Mouse (Mus musculus): ENCODE measurements around the gene Sult6b1. TPM values are rescaled to one million over a fixed set of nuclear protein-coding genes. Genes with fewer than 3 reads are reported as not detected.

Gene Sult6b1
- 0.11 TPM in 1 of 2 replicates, not detected in the other for polyA plus RNA-seq (2014; fragmentation: Nextera tagmentation; extraction: Ambion mirVana)

DNA sequence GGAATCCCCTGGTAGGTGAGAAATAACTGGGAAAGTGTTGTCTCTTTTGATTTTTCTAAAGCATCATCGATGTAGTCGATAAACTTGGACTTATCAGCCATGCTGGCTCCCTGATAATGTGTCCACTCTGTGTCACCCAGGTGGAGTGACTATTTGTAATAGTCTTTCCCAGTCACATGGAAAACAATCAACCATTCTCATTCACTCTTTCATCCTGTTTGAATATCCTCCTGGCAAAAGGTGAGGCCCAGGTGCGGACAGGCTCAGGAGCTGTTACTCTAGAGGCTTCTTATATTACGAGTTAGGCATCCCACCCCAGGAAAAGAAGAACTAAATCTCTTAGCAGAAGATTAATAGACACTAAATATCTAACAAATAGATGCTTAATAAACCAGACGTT, at the start of gene Sult6b1:
Sult6b1 (minus strand) TSS at position 101 of the 400 bp plus-strand sequence.
- no peak within 1 kb of the TSS for H3K9ac ChIP-seq (ENCODE audit: low read length)
- DNase-seq (ENCODE audit: low spot score) (no peak), ATAC-seq (ENCODE audit: insufficient read depth, low FRiP score, low TSS enrichment) (no peak)
- H3K36me3 ChIP-seq (ENCODE audit: control insufficient read depth, insufficient read depth, low read length), result no peaks in the 10 kb centered on the region
- H3K27ac ChIP-seq (ENCODE audit: low read depth, low read length), result no peak within 1 kb of the TSS
- H3K4me2 ChIP-seq (ENCODE audit: low read depth), result no peak within 1 kb of the TSS
- no peaks in the 10 kb centered on the region for H3K27me3 ChIP-seq (ENCODE audit: control insufficient read depth, insufficient read depth, low read length)
- 84% methylated on average over 5 of the region's 5 CpGs for WGBS
- H3K4me3 ChIP-seq (ENCODE audit: low read depth, low read length), result no peak within 1 kb of the TSS
- H3K9me3 ChIP-seq (ENCODE audit: control insufficient read depth, low read length), result no peaks in the 10 kb centered on the region
- no peaks in the 10 kb centered on the region for H3K4me1 ChIP-seq (ENCODE audit: control insufficient read depth, insufficient read depth, low read length)

DNA sequence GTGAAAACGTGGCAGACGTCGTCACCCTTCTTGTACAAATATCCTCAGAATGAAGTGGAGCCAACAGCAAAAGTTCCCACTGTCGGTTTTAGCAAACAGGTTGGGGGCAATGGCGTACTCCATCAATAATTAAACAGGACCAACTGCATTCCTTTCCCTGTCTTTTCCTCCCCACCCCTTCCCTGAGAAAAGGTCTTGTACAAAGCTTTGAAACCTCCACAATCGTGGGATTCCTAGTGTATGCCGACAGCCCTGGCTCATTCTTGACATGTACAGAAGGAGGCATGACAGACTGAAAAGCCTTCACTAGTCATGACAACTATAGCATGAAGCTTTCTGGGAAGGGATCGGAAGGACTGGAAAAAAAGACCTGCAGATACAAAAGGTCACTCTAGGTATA, 46.4 kb upstream of the Sult6b1 start:
- Histone ChIP-seq H3K9me3 (ENCODE audit: control insufficient read depth, low read length) (no peaks in the 10 kb centered on the region), H3K36me3 (ENCODE audit: control insufficient read depth, insufficient read depth, low read length) (peaks cover 8% of the 10 kb centered on the region), H3K4me2 (ENCODE audit: low read depth) (no peak overlapping the region), H3K27ac (ENCODE audit: low read depth, low read length) (no peak overlapping the region), H3K27me3 (ENCODE audit: control insufficient read depth, insufficient read depth, low read length) (no peaks in the 10 kb centered on the region), H3K4me1 (ENCODE audit: control insufficient read depth, insufficient read depth, low read length) (no peaks in the 10 kb centered on the region), H3K4me3 (ENCODE audit: low read depth, low read length) (no peak overlapping the region), H3K9ac (ENCODE audit: low read length) (no peak overlapping the region)
- no peak for DNase-seq (ENCODE audit: low spot score)
- no peak for ATAC-seq (ENCODE audit: insufficient read depth, low FRiP score, low TSS enrichment)
- 91% methylated on average over 8 of the region's 8 CpGs for WGBS

DNA sequence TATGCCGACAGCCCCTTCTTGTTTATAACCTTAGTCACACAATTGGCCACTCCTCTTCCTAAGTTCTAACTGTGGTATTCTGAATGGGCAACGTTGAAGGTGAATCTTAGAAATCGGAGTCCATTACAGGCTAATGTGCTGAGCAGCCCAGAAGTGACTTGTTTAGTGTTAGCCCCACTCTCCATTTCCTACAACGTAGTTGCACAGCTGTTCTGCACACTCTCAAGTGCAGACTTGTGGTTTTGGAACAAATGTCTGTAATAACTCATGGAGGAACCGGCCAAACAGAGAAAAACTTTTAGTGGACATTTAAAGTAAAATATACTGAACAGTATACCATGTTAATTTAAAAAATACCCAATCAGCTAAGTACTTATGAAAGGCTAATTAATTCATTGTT, 45.3 kb upstream of the Sult6b1 start:
- no peaks in the 10 kb centered on the region for H3K27me3 ChIP-seq (ENCODE audit: control insufficient read depth, insufficient read depth, low read length)
- H3K4me2 ChIP-seq (ENCODE audit: low read depth), result no peak overlapping the region
- 92% methylated on average over 5 of the region's 5 CpGs for WGBS
- no peaks in the 10 kb centered on the region for H3K4me1 ChIP-seq (ENCODE audit: control insufficient read depth, insufficient read depth, low read length)
- no peak overlapping the region for H3K4me3 ChIP-seq (ENCODE audit: low read depth, low read length)
- H3K36me3 ChIP-seq (ENCODE audit: control insufficient read depth, insufficient read depth, low read length), result peaks cover 8% of the 10 kb centered on the region
- H3K9ac ChIP-seq (ENCODE audit: low read length), result no peak overlapping the region
- ATAC-seq (ENCODE audit: insufficient read depth, low FRiP score, low TSS enrichment) (no peak), DNase-seq (ENCODE audit: low spot score) (no peak)
- no peaks in the 10 kb centered on the region for H3K9me3 ChIP-seq (ENCODE audit: control insufficient read depth, low read length)
- no peak overlapping the region for H3K27ac ChIP-seq (ENCODE audit: low read depth, low read length)

GRCm38 (mm10) chr17:78951225-78951624, 44.4 kb upstream of the Sult6b1 start:
- Histone ChIP-seq H3K4me1 (ENCODE audit: control insufficient read depth, insufficient read depth, low read length) (no peaks in the 10 kb centered on the region), H3K36me3 (ENCODE audit: control insufficient read depth, insufficient read depth, low read length) (peaks cover 8% of the 10 kb centered on the region), H3K9ac (ENCODE audit: low read length) (no peak overlapping the region), H3K9me3 (ENCODE audit: control insufficient read depth, low read length) (no peaks in the 10 kb centered on the region), H3K27ac (ENCODE audit: low read depth, low read length) (no peak overlapping the region), H3K27me3 (ENCODE audit: control insufficient read depth, insufficient read depth, low read length) (no peaks in the 10 kb centered on the region), H3K4me2 (ENCODE audit: low read depth) (no peak overlapping the region), H3K4me3 (ENCODE audit: low read depth, low read length) (no peak overlapping the region)
- 96% methylated on average over 5 of the region's 5 CpGs for WGBS
- DNase-seq (ENCODE audit: low spot score), result no peak
- ATAC-seq (ENCODE audit: insufficient read depth, low FRiP score, low TSS enrichment), result no peak

DNA sequence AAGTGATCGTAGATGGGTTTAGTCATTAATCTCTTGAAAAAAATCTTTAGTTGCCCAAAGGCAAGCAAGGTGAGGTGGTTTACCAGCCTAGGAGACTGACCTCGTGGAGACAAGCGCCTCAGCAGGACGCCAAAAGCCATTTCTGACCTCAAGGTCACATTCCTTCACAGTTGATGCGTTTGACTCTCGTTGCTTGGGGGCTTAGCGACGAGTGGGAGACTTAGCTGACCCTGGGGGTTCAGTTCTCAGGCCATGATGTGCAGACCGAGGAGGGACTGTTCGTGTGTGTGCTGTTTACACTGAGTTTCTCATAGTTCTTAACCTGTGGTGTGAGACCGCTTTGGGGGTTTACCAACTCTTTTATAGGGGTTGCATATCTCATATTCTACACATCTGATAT, 35.8 kb upstream of the Sult6b1 start:
- Histone ChIP-seq H3K4me1 (ENCODE audit: control insufficient read depth, insufficient read depth, low read length) (no peaks in the 10 kb centered on the region; the same call in 1 of the 2 replicates), H3K4me2 (ENCODE audit: low read depth) (no peak overlapping the region), H3K36me3 (ENCODE audit: control insufficient read depth, insufficient read depth, low read length) (no peaks in the 10 kb centered on the region; the same call in 1 of the 2 replicates), H3K9me3 (ENCODE audit: control insufficient read depth, low read length) (no peaks in the 10 kb centered on the region), H3K9ac (ENCODE audit: low read length) (no peak overlapping the region), H3K27ac (ENCODE audit: low read depth, low read length) (no peak overlapping the region), H3K27me3 (ENCODE audit: control insufficient read depth, insufficient read depth, low read length) (no peaks in the 10 kb centered on the region), H3K4me3 (ENCODE audit: low read depth, low read length) (no peak overlapping the region)
- DNase-seq (ENCODE audit: low spot score), result no peak
- WGBS, result 58% methylated on average over 11 of the region's 11 CpGs
- ATAC-seq (ENCODE audit: insufficient read depth, low FRiP score, low TSS enrichment), result no peak

DNA sequence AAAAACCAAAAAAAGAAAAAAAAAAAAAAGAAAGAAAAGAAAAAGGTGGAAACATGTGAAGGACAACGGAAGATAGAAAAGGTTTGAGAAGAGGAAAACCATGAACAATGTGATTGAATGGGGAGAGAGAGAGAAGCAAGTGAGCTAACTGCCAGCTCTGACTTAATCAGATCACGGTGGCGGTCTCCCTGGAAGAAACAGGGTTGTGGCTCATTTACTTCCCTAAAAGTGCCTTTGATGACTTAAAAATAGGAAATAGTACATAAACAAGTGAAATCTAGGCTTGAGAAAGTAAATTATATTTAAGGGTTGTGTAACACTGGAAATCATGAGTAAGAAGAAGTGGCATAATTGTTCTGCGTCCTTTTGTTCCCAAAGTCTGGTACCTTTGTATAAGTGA, 32.1 kb upstream of the Sult6b1 start:
- ATAC-seq (ENCODE audit: insufficient read depth, low FRiP score, low TSS enrichment), result no peak

DNA sequence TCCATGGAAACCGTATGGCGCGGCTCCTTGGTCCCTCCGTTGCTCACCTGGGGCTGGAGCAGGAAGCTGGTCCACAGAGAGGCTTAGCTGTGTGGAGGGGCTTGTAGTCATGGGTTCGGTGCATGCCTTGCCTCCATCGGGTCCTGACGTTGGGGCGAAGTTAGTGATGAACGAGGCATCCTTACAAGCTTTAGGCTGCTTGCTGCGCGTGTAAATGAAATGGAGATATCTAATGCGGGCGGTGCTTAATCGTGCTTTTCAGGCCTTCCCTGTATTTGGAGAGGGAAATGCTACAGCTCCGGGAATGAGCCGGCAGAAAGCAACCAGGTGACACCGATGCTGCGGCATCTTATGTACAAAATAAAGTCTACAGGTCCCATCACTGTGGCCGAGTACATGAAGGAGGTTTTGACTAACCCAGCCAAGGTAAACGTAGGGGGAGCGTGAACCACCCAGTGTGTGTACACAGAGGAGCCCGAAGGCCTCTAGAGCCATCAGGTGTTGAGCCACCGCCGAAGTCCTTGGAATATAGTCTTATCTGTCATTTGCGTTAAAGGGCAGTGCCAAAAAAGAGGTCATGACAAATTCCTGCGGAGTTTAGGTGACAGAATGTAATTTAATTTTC, 30.5 kb upstream of the Sult6b1 start:
- DNase-seq (ENCODE audit: low spot score), result peak; percentile 14
- H3K4me1 ChIP-seq (ENCODE audit: control insufficient read depth, insufficient read depth, low read length), result peaks cover 4% of the 10 kb centered on the region; the same call in 1 of the 2 replicates
- peaks cover 2% of the 10 kb centered on the region; the same call in 1 of the 2 replicates for H3K36me3 ChIP-seq (ENCODE audit: control insufficient read depth, insufficient read depth, low read length)
- no peaks in the 10 kb centered on the region for H3K27me3 ChIP-seq (ENCODE audit: control insufficient read depth, insufficient read depth, low read length)
- ATAC-seq (ENCODE audit: insufficient read depth, low FRiP score, low TSS enrichment), result peak; percentile 26
- no peak overlapping the region for H3K27ac ChIP-seq (ENCODE audit: low read depth, low read length)
- no peaks in the 10 kb centered on the region for H3K9me3 ChIP-seq (ENCODE audit: control insufficient read depth, low read length)
- peak overlapping the region; percentile 47 for H3K9ac ChIP-seq (ENCODE audit: low read length)
- H3K4me2 ChIP-seq (ENCODE audit: low read depth), result peak overlapping the region; percentile 62
- H3K4me3 ChIP-seq (ENCODE audit: low read depth, low read length), result peak overlapping the region; percentile 80
- WGBS, result 10% methylated on average over 26 of the region's 26 CpGs

More for the DNA sequence above, 32.1 kb upstream of the Sult6b1 start:
- H3K4me2 ChIP-seq (ENCODE audit: low read depth), result no peak overlapping the region
- H3K4me1 ChIP-seq (ENCODE audit: control insufficient read depth, insufficient read depth, low read length), result peaks cover 4% of the 10 kb centered on the region; the same call in 1 of the 2 replicates
- H3K9ac ChIP-seq (ENCODE audit: low read length), result no peak overlapping the region
- no peaks in the 10 kb centered on the region for H3K9me3 ChIP-seq (ENCODE audit: control insufficient read depth, low read length)
- no peaks in the 10 kb centered on the region for H3K27me3 ChIP-seq (ENCODE audit: control insufficient read depth, insufficient read depth, low read length)
- no peak overlapping the region for H3K27ac ChIP-seq (ENCODE audit: low read depth, low read length)
- no peaks in the 10 kb centered on the region; the same call in 1 of the 2 replicates for H3K36me3 ChIP-seq (ENCODE audit: control insufficient read depth, insufficient read depth, low read length)
- H3K4me3 ChIP-seq (ENCODE audit: low read depth, low read length), result no peak overlapping the region
- 94% methylated on average over 4 of the region's 4 CpGs for WGBS
- no peak for DNase-seq (ENCODE audit: low spot score)

DNA sequence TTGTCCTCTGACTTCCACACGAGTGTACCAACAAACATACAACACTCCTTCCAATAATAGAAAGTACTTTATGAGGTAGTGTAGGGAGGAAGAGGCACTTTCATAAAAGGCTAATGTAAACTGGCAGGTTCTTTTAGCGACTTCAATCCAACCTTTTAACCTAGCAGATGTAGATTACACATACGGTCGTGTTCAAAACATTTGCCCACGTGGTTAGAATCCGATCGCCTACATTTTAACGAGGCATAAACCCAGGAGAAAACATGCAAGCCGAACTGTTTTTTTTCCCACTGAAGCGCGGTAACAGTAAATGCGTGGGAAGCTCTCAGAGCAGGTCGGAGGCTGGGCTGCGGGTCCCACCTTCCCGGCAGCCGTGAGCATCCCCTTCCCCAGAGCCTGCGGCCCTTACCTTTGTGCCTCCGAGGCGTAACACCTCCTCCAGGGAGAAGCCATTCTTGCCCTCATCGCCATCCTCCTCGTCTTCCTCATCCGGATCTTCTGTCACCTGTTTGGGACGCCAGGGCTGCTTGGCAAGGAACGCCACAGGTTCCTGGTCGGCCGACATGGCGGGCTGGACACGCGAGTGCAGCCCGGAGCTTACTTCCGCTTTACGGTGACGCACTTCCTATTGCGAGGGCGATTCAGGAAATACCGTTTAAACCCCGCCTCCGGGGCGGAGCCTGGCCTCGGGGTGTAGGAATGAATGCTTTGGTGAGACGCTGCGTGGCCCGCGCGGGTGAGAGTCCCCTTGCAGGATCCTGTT, 29.9 kb upstream of the Sult6b1 start, which contains the start of the genes Cebpz and Ndufaf7:
Cebpz (minus strand) TSS at position 601 of the 763 bp plus-strand sequence.
Ndufaf7 (plus strand) TSS at position 671 of the 763 bp plus-strand sequence.
- peaks cover 4% of the 10 kb centered on the region; the same call in 1 of the 2 replicates for H3K4me1 ChIP-seq (ENCODE audit: control insufficient read depth, insufficient read depth, low read length)
- WGBS, result under 1% methylated on average over 45 of the region's 45 CpGs
- peak within 1 kb of the TSS; percentile 72 for H3K9ac ChIP-seq (ENCODE audit: low read length)
- H3K4me2 ChIP-seq (ENCODE audit: low read depth), result peak within 1 kb of the TSS; percentile 62
- H3K27ac ChIP-seq (ENCODE audit: low read depth, low read length), result no peak within 1 kb of the TSS
- DNase-seq (ENCODE audit: low spot score) (peak; percentile 99), ATAC-seq (ENCODE audit: insufficient read depth, low FRiP score, low TSS enrichment) (peak; percentile 98)
- H3K4me3 ChIP-seq (ENCODE audit: low read depth, low read length), result peak within 1 kb of the TSS; percentile 80
- H3K36me3 ChIP-seq (ENCODE audit: control insufficient read depth, insufficient read depth, low read length), result peaks cover 6% of the 10 kb centered on the region; the same call in 1 of the 2 replicates
- H3K9me3 ChIP-seq (ENCODE audit: control insufficient read depth, low read length), result no peaks in the 10 kb centered on the region
- no peaks in the 10 kb centered on the region for H3K27me3 ChIP-seq (ENCODE audit: control insufficient read depth, insufficient read depth, low read length)

Data from neural tube, embryonic 11.5 days (tissue).